Mouse (Mus musculus): Measurements from ENCODE around the gene Slc35b1.

DNA sequence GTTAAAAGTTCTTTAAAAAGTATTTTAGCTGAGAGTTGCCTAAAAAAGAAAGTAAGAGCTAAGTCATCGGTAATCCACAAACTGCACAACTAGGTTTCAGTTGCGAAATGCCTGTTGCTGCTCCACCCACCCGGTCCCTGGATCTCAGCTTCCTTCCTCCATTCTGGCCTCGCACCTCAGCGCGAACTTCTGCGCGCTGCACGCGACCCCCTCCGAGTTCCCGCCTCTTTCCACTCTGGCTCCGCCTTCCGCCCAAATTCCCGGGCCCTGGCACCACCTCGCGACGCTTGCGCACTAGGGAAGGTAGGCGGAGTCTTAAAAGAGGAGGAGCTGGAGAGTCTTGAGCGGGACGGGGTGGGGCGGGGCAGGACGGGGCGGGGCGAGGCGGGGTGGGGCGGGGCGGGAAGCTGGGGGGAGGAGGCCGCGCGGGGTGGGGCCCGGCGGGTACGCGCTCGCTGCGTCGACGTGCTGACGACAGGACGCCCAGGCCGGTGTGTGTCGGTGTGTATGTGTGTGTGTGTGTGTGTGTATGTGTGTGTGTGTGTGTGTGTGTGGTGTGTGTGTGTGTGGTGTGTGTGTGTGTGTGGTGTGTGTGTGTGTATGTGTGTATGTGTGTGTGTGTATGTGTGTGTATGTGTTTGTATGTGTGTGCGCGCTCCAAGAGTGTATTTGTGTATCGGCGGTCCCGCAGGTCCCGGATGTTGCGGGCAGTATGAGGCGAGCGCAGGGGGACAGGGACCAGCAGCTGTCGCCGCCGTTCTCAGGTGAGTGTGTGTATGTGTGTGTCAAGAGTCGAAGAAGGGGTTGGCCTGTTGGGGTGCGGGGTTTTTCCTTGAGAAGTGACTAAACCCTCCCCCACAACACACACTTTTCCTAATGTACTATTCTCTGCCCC lies 29.4 kb downstream of the Slc35b1 start, which contains the start of gene Spop:
- TF ChIP-seq CTCF (IDR thresholded peaks at IDR 0.05; ENCODE audit: extremely low read depth, insufficient read depth, low read length) (no peak), POLR2A (IDR thresholded peaks at IDR 0.05; ENCODE audit: extremely low read depth, insufficient read depth, low read length) (peak; percentile 56; the same call in 1 of the 2 replicates)

All from cortical plate, adult 2 months (tissue).